Mouse (Mus musculus) 3134 (cell line): ENCODE data around the gene Cntnap2.

ENCODE experiments used
- DNase-seq: peaks from one replicate; pipeline ENCODE4 v3.0.0-alpha.2; 2011; ENCODE audit warnings: low spot score; ENCODE audit not compliant: insufficient read length; ENCODE audit errors: extremely low read depth

Cntnap2 gene

DNA sequence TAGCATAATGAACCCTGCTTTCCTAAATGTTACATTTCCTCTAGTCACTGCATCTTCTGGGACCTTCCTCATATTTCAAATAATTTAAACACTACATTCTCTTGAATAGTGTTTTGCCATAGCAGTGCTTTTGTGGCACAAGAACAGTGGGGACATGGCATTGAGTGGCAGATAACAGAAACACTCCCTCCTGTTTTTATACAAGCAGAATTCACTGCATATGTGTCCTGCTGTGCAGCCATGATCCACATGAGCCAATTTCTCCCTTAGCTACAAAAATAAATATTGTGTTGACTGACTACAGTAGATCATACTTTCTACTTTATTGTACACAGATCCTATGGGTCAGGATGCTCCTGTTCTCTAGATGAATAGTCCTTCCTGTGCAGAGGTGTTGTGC lies 1553.2 kb downstream of the Cntnap2 start:
- DNase-seq = no peak

- no peak for DNase-seq
Observed at GRCm38 (mm10) chr6:46612872-46613271, 1553.7 kb downstream of the Cntnap2 start.

GRCm38 (mm10) chr6:46669018-46669417 lies 1609.9 kb downstream of the Cntnap2 start:
- no peak for DNase-seq

- DNase-seq = no peak
Observed at GRCm38 (mm10) chr6:46675081-46675480, 1615.9 kb downstream of the Cntnap2 start.

- no peak for DNase-seq
Observed at GRCm38 (mm10) chr6:46675621-46676020, 1616.5 kb downstream of the Cntnap2 start.

DNA sequence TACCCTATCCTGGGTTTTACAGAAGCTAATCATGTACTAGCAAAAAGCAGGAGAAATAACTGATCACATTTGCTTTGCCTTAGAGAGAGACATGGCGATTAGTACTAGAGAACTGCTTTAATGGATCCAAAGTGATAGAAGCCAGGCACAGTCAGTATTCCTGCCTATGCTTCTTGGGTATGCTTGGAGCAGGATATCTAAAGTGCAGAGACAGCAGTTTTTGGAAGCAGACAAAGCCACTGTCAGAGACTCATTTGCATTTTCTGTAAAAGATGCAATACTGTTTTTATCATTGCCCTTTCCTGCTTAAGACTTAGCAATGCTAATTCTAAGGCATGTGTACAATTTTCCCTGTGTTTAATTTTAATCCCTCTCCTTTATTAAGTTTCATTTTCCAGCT lies 1637.0 kb downstream of the Cntnap2 start:
- DNase-seq = no peak

- DNase-seq = no peak
Observed at GRCm38 (mm10) chr6:46699343-46699742, 1640.2 kb downstream of the Cntnap2 start.

DNA sequence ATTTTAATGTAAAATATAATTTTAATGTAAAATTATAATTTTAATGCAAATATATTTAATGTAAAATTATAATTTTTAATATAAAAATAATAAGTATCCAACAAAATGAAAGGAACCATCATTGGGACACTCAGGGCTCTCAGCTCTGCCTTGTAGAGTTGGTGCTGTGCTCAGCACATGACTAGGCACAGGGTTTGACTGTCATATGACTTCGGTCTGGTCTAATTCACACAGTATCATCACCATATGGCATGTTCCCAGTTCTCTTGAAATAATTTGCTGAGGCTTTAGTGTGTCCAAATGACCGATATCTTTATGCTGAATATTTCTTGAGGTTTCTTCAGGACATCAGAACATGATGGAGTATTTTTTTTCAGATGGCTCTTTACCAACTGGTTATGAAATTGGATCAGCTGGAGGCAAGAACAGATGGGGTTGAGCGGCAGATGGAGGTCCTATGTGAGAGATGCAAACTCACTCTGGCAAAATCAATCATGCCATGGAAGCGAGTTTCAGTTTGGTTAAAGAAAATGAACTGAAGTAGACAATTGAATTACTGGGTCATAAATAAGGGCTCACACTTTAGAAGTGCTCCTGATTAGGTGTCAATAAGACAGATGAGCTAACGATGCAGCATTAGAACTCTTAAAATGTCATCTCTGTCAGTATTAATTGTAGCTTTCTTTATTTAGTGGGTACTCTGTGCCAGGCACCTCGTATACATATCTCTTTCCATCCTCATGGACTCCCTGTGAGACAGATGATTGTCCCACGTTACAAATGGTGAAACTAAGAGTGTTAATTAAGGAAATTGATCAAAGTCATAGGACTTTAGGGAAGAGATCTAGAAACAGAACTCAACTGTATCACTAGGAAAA lies 1645.4 kb downstream of the Cntnap2 start:
- no peak for DNase-seq

GRCm38 (mm10) chr6:46705926-46706325 lies 1646.8 kb downstream of the Cntnap2 start:
- DNase-seq = no peak

GRCm38 (mm10) chr6:46716576-46716975 lies 1657.4 kb downstream of the Cntnap2 start:
- no peak for DNase-seq

- DNase-seq = no peak
Observed at GRCm38 (mm10) chr6:46733794-46734193, 1674.6 kb downstream of the Cntnap2 start.

DNA sequence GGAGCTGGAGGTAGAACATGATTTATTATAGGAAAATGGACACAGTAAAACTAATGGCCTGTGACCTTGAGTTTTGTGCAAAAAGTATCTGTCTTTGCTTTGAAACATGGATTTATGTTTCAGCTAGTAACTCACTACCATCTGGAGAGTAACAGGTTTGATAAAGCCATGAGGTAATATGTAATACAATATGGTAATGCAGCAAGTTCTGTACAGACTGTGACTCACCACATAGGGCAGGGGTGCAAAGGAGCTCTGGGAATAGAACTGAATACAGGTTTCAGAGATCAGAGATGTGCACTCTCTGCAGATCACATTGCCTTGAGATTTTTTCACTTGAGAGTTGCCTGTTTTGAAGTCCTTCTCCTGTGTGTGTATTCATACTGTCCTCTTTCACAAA lies 1689.3 kb downstream of the Cntnap2 start:
- no peak for DNase-seq

DNA sequence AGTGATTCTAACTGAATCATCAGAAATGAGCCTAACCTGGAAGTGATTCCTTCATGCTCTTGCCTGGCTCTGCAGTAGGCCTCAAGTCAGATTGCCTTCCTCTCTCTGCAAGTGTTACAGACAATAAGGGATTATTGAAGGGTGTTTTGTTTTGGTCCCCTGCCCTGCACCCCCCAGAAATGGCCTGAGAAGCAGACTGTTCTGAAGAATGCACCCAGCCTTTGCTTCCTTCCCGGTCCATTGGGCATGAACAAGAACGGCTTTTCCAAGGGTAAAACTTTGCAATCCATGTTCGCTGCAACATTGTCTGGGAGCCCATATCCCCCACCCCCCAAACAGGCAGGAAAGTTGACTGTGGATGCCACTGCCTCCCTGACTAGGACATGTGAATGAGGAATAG lies 1704.3 kb downstream of the Cntnap2 start:
- no peak for DNase-seq

GRCm38 (mm10) chr6:46774529-46774928 lies 1715.4 kb downstream of the Cntnap2 start:
- DNase-seq = no peak

DNA sequence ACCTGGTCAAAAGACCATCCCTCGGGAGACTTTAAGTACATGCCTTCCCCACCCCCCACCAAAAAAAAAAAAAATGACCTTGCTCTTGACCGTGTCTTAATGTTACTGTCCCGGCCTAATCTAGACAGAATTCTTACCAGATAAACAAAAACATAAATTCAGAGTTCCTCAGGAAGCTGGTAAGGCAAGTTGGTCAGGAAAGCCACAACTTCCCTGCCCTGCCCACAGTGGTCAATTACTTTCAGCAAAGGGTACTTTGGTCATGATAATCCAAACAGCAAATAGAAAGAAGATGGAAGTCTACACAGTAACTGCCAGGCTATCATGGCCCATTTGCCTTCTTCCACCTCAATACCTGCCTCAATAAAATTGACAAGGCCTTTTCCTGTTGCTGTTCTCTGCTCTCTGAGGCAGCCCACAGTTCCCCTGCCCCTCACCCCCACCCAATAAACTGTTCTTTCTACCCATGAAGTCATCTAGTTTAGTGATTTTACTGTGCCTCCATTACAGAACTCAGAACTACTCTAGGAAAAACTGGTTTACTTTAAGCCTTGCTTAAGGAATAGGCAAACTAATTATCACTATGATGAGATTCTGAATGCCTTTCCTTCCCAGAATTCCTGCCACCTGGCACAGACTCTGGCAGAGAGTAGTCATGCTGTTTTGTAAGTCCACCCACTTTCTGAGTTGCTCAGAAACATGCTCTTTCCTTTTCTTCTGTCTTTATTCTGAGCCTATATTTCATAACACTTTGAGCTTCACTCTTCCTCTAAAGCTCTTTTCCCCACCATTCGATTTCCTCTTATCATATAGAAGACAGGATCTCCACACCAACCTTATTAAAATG lies 1743.3 kb downstream of the Cntnap2 start:
- DNase-seq = no peak

DNA sequence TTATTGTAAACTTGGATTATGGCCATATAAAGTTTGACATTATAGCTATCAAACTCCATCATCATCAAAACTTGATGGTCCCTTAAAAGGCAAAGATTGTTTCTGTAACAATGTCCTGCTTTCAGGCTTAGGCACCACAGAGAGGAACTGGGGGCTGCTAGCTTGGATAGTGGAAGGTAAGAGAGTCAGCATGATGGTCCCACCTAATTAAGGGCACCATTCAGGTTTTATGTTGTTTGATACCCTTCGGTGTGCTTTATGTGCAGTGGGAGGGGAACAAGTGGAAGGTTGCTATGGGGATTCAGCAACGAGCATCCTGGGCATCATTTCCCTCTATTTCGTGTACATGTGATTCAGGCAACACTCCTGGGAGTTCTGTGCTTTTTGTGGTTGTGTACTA lies 1797.5 kb downstream of the Cntnap2 start:
- no peak for DNase-seq

- DNase-seq = no peak
Observed at GRCm38 (mm10) chr6:46861076-46861475, 1801.9 kb downstream of the Cntnap2 start.

GRCm38 (mm10) chr6:46866317-46866716 lies 1807.2 kb downstream of the Cntnap2 start:
- DNase-seq = no peak

GRCm38 (mm10) chr6:46886230-46886629 lies 1827.1 kb downstream of the Cntnap2 start:
- no peak for DNase-seq

DNA sequence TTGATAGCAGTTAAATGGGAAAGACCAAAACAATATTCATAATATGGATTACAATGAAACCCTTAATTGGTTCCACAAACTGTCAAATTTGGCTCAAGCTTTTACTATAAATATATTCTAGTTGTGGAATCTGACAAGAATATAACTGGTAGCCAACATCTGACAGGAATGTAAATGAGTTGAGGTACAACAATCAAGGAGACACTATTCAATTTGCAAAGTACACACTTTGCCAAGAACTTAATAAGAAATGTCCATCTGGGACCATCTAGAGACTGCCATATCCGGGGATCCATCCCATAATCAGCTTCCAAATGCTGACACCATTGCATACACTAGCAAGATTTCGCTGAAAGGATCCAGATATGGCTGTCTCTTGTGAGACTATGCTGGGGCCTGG lies 1850.0 kb downstream of the Cntnap2 start:
- DNase-seq = no peak

DNA sequence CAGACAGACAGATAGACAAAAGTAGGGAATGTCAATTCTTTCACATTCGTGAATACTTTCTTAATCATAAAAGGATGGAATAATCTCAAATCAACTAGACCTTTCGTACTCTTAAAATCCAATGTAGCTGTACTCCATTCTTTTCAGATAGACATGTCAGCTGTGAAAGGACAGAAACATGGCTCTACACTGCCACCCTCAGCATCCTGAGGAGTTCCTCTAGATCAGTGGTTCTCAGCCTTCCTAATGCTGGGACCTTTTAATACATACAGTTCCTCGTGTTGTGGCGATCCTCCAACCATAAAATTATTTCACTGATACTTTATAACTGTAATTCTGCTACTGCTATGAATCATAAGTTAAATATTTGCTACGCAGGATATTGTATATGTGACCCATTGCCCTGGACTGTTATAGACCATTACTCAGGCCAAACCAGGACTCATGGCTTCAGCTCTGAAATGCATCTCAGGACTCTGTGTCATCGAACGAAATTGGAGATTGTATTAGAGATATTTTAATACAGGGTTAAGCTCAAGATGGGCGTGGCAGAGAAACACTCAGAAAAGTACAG lies 1859.6 kb downstream of the Cntnap2 start:
- no peak for DNase-seq
